Mouse (Mus musculus) induced T-regulatory cell, adult 2 months (primary cell): ENCODE results near the gene Gcm1.
"Not testable (repeated sequence)": the region's sequence is repeated elsewhere in the genome, so short reads cannot be mapped to it uniquely, and the experiment has no call there.

Experiments
- DNase-seq: peaks from one replicate; pipeline ENCODE4 v3.0.0-alpha.2; 2012; ENCODE audit warnings: low read depth

Gene Gcm1

DNA sequence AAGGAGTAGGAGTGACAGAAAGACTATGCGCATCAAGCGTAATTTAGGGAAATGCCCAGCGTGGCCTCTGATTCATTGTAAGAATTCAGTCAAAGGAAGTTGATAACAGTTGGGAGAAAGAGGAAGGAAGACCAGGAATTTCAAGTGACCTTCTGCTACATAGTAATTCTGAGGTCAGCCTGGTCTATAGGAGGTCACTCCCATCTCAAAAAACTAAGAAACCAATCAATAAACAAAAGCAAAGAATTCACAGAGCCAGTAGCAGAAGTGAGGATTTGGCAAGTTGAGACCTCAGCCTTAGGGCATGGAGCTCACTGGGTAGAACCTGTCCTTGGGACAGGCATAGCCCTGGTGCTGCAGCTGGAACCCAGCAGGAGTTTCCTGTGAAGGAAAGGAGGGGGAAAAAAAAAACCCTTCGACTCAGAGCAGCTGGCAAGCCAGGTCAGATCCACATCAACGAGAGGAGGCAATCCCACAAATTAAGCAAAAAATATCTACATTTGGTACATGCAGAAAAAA is 1.2 kb upstream of the Gcm1 start:
- no peak for DNase-seq

DNA sequence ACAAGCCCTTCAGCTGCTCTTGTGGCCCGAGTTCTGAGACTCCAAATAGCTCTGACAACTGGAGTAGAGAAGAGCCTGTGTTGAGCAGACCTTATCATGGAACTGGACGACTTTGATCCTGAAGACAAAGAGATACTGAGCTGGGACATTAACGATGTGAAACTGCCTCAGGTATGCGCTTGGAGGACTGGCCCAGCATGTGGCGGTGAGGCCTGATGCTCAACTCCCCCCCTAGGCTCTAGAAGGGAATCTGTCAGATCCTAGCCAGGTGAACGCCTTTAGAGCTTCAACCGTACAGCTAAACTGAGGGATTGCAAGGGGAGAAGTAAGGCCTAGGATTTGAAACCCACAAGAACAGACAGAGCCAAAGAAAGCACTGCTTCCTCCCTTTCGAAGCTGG is 2.1 kb downstream of the Gcm1 start:
- no peak for DNase-seq

DNA sequence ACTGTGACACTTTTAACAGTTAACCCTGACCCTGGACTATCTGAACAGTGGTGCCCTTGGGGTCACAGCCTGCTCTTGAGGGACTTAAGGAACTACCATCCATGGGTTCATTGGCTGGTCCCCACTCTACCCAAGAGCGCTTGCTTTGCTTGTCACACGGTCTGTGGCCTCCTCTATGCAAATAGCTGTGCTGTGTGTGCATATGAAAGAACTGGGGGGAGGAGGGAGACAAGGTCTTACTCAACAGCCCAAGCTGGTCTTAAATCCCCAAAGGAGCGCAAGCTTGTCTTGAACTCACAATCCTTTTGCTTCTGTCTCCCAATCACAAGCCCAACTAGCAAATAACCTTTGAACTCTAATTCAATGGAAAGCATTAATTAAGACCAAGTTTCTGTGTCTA is 2.6 kb downstream of the Gcm1 start:
- no peak for DNase-seq

DNA sequence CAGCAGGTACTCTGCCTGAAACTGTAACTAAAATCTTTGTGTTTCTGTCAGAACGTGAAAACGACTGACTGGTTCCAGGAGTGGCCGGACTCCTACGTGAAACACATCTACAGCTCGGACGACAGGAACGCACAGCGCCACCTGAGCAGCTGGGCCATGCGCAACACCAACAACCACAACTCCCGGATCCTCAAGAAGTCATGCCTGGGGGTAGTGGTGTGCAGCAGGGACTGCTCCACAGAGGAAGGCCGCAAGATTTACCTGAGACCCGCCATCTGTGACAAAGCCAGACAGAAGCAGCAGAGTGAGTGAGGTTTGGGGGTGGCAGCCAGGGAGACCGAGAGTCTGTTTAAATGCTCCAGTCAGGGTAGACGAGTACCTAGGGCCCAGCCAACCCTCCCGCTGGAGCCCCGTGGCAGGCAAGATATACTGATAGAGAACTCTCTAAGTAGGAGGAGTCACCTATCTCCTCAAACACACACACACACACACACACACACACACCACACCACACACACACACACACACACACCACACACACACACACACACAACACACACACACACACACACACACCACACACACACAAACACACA is 7.9 kb downstream of the Gcm1 start:
- DNase-seq, result no peak

DNA sequence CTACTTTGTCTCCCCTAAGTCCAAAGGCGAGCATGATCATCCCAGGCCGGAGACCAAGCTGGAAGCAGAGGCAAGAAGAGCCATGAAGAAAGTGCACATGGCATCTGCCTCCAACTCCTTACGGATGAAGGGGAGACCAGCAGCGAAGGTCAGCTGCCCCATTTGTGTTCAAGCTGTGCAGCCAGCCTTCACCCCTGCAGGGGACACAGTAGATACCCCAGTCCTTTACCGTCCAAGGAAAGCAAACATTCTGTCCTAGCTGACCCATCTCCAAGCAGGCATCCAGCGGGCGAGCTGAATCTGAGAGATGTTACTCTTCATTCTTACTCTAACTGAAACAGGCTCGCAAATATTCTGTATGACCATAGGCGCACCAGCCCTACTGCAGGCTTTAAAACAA is 10.7 kb downstream of the Gcm1 start:
- no peak for DNase-seq

DNA sequence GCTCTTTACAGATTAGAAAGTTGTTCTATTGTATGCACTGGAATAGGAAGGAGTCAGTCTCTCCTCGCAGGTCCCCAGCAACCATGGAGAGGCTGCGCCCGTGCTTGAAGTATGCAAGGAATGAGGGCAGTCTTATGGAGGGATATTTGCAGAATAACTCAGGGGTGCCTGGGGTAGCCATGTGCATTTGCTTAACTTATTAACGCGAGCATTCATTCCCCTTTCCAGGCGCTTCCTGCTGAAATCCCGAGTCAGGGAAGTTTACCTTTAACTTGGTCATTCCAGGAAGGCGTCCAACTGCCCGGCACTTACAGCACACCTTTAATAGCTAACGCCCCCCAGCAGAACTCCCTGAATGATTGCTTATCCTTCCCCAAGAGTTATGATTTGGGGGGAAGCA is 12.4 kb downstream of the Gcm1 start:
- no peak for DNase-seq

DNA sequence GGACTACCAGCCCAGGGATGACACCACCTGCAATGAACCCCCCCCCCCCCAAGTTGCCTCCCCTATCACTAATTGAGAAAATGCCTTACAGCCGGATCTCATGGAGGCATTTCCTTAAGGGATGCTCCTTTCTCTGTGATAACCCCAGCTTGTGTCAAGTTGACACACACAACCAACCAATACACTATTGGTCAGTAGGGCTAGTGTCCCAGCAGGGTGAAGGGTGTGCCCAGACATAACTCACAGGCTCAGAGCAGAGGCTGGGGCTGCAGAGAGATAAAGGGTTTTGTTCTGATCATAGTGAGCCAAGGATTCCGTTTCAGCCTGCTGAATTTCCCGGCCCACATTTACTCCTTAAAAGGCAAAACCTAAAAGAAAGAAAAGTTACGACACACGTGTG is 18.8 kb downstream of the Gcm1 start:
- DNase-seq, result no peak

DNA sequence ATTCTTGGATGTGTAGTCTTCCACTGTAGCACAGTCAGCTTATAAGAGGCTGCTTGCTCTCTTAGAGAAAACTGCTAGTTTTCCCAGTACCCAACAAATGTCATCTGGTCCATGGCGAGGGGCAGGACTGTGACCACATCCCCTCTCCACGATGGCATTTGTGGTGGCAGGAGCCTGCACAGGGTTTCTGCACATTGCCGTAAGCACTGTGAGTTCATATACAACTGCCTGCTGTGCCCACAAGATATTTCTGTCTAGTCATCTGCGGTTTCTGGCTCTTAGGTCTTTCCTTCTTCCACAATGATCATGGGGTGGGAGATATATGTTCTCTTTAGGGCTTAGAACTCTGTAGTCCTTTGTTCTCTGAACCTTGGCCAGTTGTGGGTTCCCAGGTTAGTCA is 19.9 kb downstream of the Gcm1 start:
- DNase-seq, result no peak

DNA sequence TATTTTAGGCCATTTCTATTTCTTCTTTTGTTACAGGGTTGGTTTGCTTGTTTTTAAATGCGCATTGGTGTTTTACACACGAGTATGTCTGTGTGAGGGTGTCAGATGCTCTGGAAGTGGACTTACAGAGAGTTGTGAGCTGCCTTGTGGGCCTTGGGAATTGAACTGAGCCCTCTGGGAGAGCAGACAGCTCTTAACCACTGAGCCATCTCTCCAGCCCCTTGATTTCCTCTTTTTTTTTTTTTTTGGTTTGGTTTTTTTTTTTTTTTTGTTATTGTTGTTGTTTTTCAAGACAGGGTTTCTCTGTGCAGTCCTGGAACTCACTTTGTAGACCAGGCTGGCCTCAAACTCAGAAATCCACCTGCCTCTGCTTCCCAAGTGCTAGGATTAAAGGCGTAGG is 21.6 kb downstream of the Gcm1 start:
- not testable (repeated sequence) for DNase-seq

DNA sequence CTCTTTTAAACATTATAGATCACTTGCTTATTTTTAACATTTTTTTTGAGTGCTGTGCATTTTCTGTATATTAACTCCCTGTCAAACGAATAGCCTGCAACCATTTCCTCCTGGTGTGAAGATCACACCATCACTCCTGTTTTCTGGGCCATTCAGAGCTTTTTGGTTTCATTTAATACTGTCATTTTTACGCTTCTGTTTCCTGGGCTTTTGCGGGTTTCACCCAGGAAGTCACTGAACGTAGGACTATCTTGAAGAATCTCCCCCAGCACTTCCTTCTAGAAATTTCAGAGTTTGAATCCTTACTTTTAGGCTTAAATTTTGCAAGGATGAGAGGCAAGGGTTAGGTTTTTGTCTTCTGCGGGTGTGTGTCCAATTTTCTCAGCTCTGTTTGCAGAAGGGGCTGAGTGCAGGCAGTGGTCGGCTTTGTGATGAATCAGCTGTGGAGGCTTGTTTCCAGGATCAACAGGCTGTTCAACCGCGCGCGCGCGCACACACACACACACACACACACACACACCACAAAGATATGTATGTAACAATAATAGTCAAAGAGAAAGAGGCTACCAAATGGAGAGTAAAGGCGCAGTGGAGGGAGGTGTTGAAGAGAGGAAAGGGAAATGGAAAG is 22.1 kb downstream of the Gcm1 start:
- DNase-seq, result peak; percentile 51

DNA sequence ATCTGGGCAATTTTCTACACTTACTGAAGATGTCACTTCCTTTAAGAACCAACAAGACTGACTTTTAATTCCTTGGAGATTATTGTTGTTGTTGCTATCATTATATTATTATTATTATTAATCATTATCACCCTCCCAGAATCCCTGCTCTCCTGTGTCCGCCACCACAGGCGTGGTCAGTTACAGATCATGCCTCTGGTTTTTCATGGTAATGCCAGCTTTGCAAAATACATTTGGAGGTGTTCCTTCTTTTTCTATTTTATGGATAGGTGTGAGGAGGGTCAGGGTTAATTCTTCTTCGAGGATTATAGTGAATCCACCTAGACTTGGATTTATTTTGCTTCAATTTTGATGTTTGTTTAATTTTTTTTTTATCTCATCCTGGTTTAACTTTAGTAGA is 23.5 kb downstream of the Gcm1 start:
- DNase-seq, result no peak

DNA sequence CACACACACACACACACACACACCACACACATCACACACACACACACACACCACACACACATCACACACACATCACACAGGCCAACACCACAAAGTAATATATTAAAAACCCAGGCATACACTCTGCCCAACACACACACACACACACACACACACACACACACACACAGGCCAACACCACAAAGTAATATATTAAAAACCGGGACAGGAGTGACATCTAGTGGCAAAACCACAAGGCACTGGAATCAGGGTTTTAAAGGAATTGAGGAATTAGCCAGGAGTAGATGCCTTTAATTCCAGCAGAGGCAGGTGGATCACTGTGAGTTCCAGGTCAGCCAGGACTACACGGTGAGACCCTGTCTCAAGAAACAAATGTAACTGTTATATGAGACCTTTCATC is 26.5 kb downstream of the Gcm1 start:
- no peak for DNase-seq

DNA sequence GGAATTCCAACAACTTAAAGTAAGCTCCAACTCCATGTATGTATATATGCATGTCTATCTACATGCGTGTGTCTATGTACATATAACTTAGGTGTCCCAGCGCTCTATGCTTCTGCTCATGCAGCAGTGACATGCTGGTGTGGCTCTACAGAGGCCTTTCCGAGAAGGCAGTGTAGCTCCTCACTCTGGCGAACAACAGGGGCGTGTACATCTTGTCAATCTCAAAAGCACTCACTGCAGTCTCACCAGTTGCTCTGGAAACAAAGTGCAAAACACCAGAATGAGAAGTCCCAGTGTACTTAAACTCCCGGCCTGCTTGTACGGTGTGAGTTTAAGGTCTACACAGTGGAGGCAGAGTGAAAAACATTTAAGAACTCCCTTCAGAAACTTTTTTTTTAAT is 30.1 kb downstream of the Gcm1 start:
- no peak for DNase-seq

DNA sequence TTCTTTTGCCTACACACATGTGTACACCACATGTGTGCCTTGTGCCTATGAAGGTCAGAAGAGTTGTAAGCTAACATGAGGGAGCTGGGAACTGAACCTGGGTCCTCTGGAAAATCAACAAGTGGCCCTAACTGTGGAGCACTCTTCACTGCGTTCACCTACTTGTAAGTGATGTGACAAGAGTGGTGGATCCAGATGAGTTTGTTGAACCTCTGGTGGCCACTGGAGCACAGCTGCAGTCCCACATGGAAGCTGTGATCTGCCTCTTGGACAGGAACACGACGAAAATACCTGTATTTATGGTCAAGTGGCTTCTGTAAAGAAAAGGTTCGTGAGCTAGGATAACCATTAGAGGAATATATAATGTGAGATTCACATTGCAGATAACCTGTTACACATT is 32.6 kb downstream of the Gcm1 start:
- DNase-seq, result no peak

DNA sequence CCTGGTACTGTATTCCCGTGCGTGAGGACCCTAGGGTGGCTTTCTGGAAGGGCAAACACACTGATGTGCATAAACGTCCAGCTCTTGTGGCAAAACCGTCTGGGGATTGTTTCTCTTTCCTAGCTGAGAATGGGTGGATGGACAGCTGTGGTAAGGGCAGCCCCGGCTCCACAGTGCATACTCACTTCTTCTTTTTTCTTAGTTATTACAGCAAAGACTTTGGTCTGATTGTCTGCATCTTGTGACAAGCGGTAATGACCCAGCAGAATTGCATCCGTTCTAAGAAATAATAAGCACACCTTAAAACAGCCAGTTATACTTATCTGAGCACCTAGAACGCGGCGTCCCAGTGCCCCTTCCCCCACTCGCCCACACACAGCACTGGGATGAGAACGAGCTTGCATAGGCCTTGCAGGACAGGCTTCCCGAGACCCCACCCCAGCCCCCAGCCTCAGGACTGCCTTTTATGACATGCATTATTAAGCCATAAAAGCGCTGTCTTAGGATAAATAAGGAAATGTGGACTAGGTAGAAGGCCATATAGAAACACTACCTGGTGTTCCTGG is 34.1 kb downstream of the Gcm1 start:
- DNase-seq, result no peak

DNA sequence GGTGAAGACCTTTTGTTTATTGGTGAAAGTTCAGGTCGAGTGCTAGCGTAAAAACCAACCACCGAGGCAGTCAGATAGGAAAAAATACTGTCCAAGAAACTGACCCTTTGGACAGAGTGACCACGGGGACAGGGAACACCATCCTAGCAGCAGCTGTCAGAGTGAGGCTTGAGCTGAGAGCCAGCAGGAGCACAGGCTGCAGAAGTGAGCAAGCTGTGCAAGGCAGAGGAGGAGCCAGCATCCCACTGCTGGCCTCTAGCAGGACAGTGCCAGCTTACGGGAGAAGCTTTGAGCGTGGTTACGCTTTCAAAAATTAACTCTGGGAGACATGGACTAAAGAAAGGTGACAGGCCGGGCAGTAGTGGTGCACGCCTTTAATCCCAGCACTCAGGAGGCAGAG is 36.0 kb downstream of the Gcm1 start:
- no peak for DNase-seq

DNA sequence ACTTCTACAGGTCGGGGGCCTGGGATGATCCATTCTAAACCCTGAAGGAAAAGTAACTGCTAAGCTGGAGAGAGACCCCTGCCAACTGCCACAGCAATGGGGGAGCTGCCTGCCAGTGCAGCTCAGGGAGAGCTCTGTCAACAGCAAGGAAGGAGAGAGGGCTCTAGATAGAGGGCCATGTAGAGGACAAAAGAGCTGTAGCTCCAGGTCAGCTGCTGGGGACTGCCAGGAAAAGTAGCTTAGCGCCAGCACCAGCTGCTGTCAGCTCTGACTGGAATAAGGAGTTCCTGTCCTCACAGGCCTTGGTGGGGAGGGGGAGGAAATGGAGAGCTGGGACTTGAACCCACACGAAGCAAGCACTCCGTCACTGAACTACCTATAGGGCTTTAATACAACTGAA is 36.8 kb downstream of the Gcm1 start:
- DNase-seq, result no peak

DNA sequence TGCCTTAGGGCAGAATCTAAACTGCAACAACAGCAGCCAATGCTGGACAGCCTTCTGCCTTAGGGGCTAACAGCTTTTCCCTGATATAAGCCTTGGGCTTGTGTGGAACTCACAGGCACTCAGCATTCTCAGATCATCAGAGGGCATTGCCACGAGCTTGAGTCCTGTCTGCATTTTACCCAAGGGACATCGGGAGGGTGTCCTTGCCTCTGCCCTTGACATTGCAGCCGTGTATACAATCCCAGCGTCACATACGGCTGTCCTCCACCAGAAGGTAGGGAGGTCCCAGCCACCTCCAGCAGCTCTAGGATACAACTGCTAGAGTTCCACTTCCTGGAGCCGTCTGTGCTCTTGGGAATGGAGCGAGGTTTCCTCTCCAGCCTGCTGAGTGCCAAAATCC is 37.2 kb downstream of the Gcm1 start:
- DNase-seq, result no peak

DNA sequence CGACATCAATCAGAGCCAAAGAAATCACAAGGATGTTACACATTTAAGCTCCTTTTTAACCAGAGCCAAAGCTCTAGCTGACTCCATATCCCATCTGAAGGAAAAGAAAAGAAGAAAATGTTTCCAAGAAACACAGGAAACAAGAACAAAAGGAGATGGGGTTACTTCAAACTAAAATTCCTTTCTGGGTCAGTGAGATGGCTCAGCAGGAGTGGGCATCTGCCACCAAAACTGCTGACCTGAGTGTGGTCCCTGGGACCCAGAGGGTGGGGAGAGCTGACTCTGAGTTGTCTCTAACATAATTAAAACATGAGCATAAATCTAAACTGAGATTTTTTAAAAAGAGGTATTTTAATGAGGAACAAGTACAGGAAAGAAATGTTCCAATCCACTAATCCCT is 38.2 kb downstream of the Gcm1 start:
- DNase-seq, result no peak

DNA sequence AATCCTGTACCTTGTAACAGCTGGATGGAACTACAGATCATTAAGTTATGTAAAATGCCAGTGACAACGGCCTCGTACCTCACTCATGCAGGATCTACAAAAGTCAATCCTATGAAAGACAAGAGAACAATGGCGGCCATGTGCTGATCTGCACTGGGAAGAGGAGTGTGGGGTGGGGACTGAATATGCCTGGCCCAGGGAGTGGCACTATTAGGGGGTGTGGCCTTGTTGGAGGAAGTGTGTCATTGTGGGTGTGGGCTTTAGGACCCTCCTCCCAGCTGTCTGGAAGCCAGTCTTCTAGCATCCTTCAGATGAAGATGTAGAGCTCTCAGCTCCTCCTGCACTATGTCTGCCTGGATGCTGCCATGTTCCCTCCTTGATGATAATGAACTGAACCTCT is 38.9 kb downstream of the Gcm1 start:
- DNase-seq, result no peak

DNA sequence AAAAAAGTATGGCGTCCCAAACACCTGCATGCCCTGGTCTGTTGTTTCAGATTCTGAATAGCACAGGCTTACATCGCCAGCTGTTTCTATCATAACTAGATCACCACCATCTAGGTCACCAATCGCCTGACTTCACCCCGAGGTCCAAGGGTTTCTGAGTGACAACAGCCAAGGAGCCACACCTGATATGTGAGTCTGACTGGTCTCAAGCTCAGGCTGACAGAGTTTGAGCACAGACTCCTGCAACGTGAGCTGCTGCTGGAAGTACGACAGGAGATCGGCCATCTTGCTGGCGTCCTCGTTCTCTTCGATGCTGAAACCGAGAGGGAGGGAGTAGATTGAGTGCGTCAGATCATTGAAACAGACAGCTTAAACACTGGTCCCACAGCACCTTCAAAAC is 44.0 kb downstream of the Gcm1 start:
- DNase-seq, result no peak

DNA sequence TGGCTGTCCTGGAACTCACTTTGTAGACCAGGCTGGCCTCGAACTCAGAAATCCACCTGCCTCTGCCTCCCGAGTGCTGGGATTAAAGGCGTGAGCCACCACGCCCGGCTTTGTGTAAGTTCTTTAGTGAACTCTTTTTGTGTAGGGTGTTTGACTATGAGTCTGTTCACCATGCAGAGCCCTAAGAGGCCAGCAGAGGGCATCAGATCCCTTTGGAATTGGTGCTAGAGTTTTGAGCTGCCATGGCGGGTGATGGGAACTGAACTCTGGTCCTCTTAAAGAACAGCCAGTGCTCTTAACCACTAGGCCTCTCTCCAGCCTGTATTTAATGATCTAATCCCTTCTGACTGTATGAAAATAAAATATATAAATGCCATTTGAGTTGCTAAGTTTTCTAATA is 44.7 kb downstream of the Gcm1 start:
- DNase-seq, result peak; percentile 43

DNA sequence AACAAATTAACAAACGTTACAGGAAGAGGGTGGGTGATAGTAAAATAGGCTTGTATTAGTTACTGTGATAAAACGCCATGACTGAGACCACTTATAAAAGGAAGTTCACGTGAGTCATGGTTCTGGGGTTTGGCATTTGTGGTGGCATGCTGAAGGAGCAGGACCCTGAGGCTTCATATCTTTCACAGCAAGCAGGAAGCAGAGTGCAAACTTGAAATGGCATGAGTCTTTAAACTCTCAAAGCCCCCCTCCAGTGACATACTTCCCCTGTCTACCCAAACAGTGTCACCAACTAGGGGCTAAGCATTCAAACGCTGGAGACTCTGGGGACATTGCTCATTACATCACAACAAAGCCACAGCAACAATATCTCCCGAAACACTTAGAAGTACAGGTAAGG is 49.2 kb downstream of the Gcm1 start:
- DNase-seq, result peak; percentile 21

DNA sequence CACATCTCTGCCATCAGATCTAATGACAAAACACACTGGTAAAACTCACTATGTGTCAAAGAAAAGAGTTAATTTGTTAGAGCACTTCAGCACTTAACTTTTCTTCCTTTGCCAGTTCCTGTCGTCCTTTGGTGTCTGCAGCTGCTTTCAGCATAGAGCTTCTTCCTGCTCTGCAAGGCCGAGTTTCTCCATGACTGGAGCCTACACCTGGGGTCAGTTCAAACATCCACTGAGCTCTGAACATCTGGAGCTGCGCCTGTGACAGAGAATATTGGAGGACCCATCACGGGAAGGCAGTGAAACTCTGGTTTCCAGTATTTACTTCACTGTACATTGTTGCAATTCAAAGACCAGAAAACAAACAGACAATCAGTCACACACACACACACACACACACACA is 49.7 kb downstream of the Gcm1 start:
- DNase-seq, result no peak
